Mouse (Mus musculus) brain, embryonic 14.5 days (tissue): ENCODE data around the gene Prkar1b. TPM values are rescaled to one million over a fixed set of nuclear protein-coding genes. Genes with fewer than 3 reads are reported as not detected.

Source experiments
- DNase-seq: peaks from one replicate; pipeline ENCODE4 v3.0.0-alpha.2; 2011; ENCODE audit warnings: low read depth
- CTCF ChIP-seq: fragments of 200-500 bp; IDR thresholded peaks from 2 replicates; pipeline ENCODE4 v1.5.1; 2012; ENCODE audit warnings: inconsistent platforms, mild to moderate bottlenecking, moderate library complexity, borderline replicate concordance; ENCODE audit not compliant: insufficient read depth, insufficient read length; ENCODE audit errors: extremely low read depth
- POLR2A ChIP-seq: fragments of 200-500 bp; IDR thresholded peaks from 2 replicates; pipeline ENCODE4 v1.6.1; 2012; ENCODE audit warnings: mild to moderate bottlenecking, inconsistent platforms, borderline replicate concordance; ENCODE audit not compliant: poor library complexity, insufficient read depth, insufficient read length, severe bottlenecking; ENCODE audit errors: extremely low read depth
- polyA plus RNA-seq: library from polyadenylated mRNA; depleted of rRNA; stranded (reverse); fragments of >200 nt; gene quantifications from 2 replicates; pipeline ENCODE4 v1.2.3, GENCODE M21; 2012

Prkar1b gene
- polyA plus RNA-seq, 1 experiment, result 202 TPM

DNA sequence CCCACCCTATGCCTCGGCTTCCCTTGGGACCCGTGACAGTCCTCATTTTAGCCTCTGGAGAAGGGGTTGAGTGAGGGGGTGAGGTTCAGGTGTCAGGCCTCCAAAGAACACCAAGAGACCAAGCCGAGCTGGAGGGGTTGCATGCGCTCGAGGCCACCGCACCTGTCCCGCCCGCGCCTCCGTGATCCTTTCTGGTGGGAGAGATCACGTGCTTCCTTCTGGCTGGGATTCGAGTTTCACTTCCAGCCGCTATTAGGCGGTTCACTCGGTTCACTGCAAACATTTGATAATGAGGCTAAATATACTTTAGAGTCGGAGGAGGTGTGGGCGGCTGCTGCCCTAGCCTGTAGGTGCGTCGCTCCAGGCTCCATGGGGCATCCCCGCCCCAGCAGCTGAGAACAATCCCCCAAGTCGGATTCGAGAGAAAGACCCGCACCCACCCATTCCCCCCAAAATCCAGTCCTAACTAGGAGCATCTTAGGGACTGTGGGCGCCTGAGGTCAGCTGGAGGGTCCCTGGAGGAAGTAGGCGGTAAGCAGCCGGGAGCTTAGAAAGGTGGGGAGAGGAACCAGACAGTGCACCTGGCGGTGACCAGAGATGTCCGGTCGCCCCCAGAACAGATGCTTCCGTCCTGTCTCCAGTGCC, 151.7 kb downstream of the Prkar1b start:
- TF ChIP-seq CTCF (no peak), POLR2A (no peak)
- DNase-seq, result peak; percentile 53

GRCm38 (mm10) chr5:138997171-138997788, 152.5 kb downstream of the Prkar1b start, which contains the start of gene Pdgfa:
TSS of gene Pdgfa (minus strand) at chr5:138997370.
- no peak for TF ChIP-seq POLR2A
- TF ChIP-seq CTCF, result no peak
- peak; percentile 90 for DNase-seq

GRCm38 (mm10) chr5:138996322-138997073, 153.3 kb downstream of the Prkar1b start:
- DNase-seq, result peak; percentile 42

GRCm38 (mm10) chr5:138995721-138996311, 154.0 kb downstream of the Prkar1b start:
- TF ChIP-seq POLR2A, result no peak
- peak; percentile 32; the same call in 1 of the 2 replicates for TF ChIP-seq CTCF
- peak; percentile 86 for DNase-seq

More at GRCm38 (mm10) chr5:138996322-138997073, 153.3 kb downstream of the Prkar1b start:
- TF ChIP-seq POLR2A, result no peak
- TF ChIP-seq CTCF, result peak; percentile 46; the same call in 1 of the 2 replicates

- DNase-seq, result peak; percentile 81
- TF ChIP-seq CTCF, result no peak
- peak; percentile 30; the same call in 1 of the 2 replicates for TF ChIP-seq POLR2A
Measured at GRCm38 (mm10) chr5:138994786-138995720, 154.7 kb downstream of the Prkar1b start.

GRCm38 (mm10) chr5:138994108-138994785, 155.6 kb downstream of the Prkar1b start:
- no peak for TF ChIP-seq POLR2A
- no peak for TF ChIP-seq CTCF
- DNase-seq, result no peak

GRCm38 (mm10) chr5:138993371-138994107, 156.3 kb downstream of the Prkar1b start:
- DNase-seq, result no peak
- TF ChIP-seq CTCF (no peak), POLR2A (no peak)

DNA sequence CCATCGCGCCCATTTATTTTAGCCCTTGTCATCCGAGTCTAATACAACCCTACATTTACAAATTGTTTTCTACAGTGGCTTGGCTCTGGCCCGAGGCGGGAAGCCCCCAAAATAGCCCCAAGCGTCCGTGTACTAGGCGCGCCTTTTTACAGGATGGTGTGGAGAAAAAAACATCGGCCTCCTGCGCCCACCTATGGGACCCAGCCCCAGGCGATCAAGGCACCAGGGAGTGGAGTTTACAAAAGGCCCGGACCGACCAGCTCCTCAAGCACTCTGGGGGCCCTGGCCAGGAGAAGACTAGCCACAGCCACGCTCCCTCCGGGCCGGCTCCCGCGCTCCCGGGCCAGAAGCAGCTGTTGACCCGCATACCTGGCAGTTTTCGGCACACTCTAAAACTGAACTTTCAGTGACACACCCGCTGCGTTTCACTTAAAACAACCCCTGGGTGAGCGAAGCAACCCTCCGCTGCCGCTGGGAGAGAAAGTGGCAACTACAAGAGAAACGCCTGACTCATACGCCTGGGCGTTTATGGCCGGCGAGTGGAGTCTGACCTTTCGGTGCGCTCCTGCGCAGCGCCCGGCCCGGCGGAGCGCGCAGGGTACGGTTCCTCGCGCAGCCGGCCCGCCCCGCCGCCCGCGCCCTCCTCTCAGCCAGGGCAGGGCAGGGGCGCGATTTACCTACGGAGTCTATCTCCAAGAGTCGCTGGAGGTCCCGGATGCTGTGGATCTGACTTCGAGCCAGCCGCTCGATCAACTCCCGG, 157.0 kb downstream of the Prkar1b start:
- TF ChIP-seq CTCF (no peak), POLR2A (no peak)
- no peak for DNase-seq

- no peak for DNase-seq
- TF ChIP-seq POLR2A, result no peak
- no peak for TF ChIP-seq CTCF
Measured at GRCm38 (mm10) chr5:138991734-138992133, 158.1 kb downstream of the Prkar1b start.
